Comparison of ENCODE assay signal across 8 mouse cellular contexts in the genomic region with DNA sequence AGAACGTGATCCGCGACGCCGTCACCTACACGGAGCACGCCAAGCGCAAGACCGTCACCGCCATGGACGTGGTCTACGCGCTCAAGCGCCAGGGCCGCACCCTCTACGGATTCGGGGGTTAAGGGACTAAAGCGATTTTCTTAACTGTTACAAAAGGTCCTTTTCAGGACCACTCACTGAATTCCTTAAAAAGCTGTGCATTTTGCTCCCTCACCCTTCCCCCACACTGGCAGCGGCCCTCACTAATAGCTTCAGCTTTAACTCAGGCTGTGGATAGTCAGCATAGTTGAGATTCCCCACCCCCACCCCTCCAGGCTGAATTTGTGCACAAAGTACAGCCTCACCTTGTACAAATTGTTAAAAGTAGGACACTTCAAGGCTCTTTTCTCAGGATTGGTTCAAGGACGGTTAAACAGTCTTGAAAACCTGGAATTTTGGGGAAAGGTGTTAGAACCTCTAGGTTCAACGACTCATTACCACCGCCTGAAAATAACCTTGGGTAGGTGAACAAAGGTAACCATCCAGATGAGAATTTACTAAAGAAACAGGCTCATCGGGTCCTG. TPM values are rescaled to one million over a fixed set of nuclear protein-coding genes. Genes with fewer than 3 reads are reported as not detected.
DNase-seq lines count a peak whose midpoint lies in the region; ATAC-seq and TF ChIP-seq lines count a peak whose summit lies in the region.

No protein-coding gene starts in this region.

- DNase-seq in heart, postnatal 14 days, result no peak
- peak; percentile 58 for DNase-seq in embryonic facial prominence, embryonic 14.5 days (ENCODE audit: low spot score)
- no peak for DNase-seq in adrenal gland, adult (ENCODE audit: inconsistent age in 2 of 2, low spot score in 1 of 2)
- DNase-seq in cerebellum, adult 11 months, result no peak

- H3K4me3 ChIP-seq in heart, embryonic 11.5 days (ENCODE audit: low read depth, low read length), result peak overlapping the region; percentile 36
- no peak overlapping the region for H3K4me3 ChIP-seq in C2C12 (ENCODE audit: insufficient read depth, poor library complexity, severe bottlenecking)
- peak overlapping the region; percentile 45 for H3K4me3 ChIP-seq in embryonic facial prominence, embryonic 14.5 days (ENCODE audit: low read depth, low read length)
- peak overlapping the region; percentile 46 for H3K4me3 ChIP-seq in limb, embryonic 13.5 days
- H3K4me3 ChIP-seq in neural tube, embryonic 13.5 days, result peak overlapping the region; percentile 37

- TF ChIP-seq CTCF in C2C12 (IDR thresholded peaks at IDR 0.05; ENCODE audit: control insufficient read depth, insufficient read depth, insufficient read length), result no peak

- H3K27ac ChIP-seq in heart, embryonic 11.5 days (ENCODE audit: low read depth, low read length), result peak overlapping the region; percentile 93
- H3K27ac ChIP-seq in embryonic facial prominence, embryonic 14.5 days (replicated peaks; ENCODE audit: low read depth, low read length), result peak overlapping the region; percentile 93
- peak overlapping the region; percentile 94 for H3K27ac ChIP-seq in limb, embryonic 13.5 days
- peak overlapping the region; percentile 88 for H3K27ac ChIP-seq in neural tube, embryonic 13.5 days (replicated peaks)

- peak; percentile 3; the same call in 1 of the 2 replicates for ATAC-seq in heart, embryonic 11.5 days (replicated peaks; ENCODE audit: insufficient number of reproducible peaks, low FRiP score, low TSS enrichment)
- peak; percentile 0; the same call in 1 of the 2 replicates for ATAC-seq in embryonic facial prominence, embryonic 14.5 days (ENCODE audit: low read depth)
- peak; percentile 16 for ATAC-seq in limb, embryonic 13.5 days (ENCODE audit: low FRiP score, low read depth)
- ATAC-seq in neural tube, embryonic 13.5 days (ENCODE audit: low read depth), result peak; percentile 16; the same call in 1 of the 2 replicates

- H3K4me1 ChIP-seq in heart, embryonic 11.5 days (ENCODE audit: control insufficient read depth, insufficient read depth, low read length), result peaks cover 11% of the 10 kb centered on the region; the same call in 1 of the 2 replicates
- peaks cover 7% of the 10 kb centered on the region; the same call in 1 of the 2 replicates for H3K4me1 ChIP-seq in embryonic facial prominence, embryonic 14.5 days (ENCODE audit: control insufficient read depth, insufficient read depth, low read length)
- H3K4me1 ChIP-seq in limb, embryonic 13.5 days, result peaks cover 29% of the 10 kb centered on the region
- H3K4me1 ChIP-seq in neural tube, embryonic 13.5 days (replicated peaks), result peaks cover 25% of the 10 kb centered on the region

- intact Hi-C loops in heart, postnatal 14 days (cut with DNase I), result loop anchor here (10.0 kb wide), 1 partner anchor 1932 kb away; no protein-coding TSS in a partner anchor

- peak overlapping the region; percentile 67 for H3K4me2 ChIP-seq in heart, embryonic 11.5 days
- H3K4me2 ChIP-seq in embryonic facial prominence, embryonic 14.5 days (ENCODE audit: low read depth, low read length), result peak overlapping the region; percentile 76
- peak overlapping the region; percentile 82 for H3K4me2 ChIP-seq in limb, embryonic 13.5 days (replicated peaks)
- H3K4me2 ChIP-seq in neural tube, embryonic 13.5 days, result peak overlapping the region; percentile 65

- peak overlapping the region; percentile 56 for H3ac ChIP-seq in C2C12 (ENCODE audit: control insufficient read depth, insufficient read length, low read depth)

- 2% methylated on average over 16 of the region's 23 CpGs for WGBS in heart, embryonic 11.5 days (ENCODE audit: insufficient replicate concordance)
- WGBS in embryonic facial prominence, embryonic 14.5 days, result 2% methylated on average over 13 of the region's 23 CpGs
- under 1% methylated on average over 18 of the region's 23 CpGs for WGBS in limb, embryonic 13.5 days
- WGBS in neural tube, embryonic 13.5 days, result 1% methylated on average over 23 of the region's 23 CpGs

- no peaks in the 10 kb centered on the region for H3K9me3 ChIP-seq in heart, embryonic 11.5 days (replicated peaks; ENCODE audit: control insufficient read depth, low read length)
- no peaks in the 10 kb centered on the region for H3K9me3 ChIP-seq in embryonic facial prominence, embryonic 14.5 days (ENCODE audit: control insufficient read depth, low read length)
- H3K9me3 ChIP-seq in limb, embryonic 13.5 days, result no peaks in the 10 kb centered on the region
- no peaks in the 10 kb centered on the region for H3K9me3 ChIP-seq in neural tube, embryonic 13.5 days

- no peaks in the 10 kb centered on the region for H3K36me3 ChIP-seq in heart, embryonic 11.5 days (ENCODE audit: control insufficient read depth, insufficient read depth, low read length)
- no peaks in the 10 kb centered on the region for H3K36me3 ChIP-seq in C2C12 (ENCODE audit: control insufficient read depth, insufficient read depth)
- H3K36me3 ChIP-seq in embryonic facial prominence, embryonic 14.5 days (ENCODE audit: control insufficient read depth, insufficient read depth, low read length), result no peaks in the 10 kb centered on the region
- no peaks in the 10 kb centered on the region for H3K36me3 ChIP-seq in limb, embryonic 13.5 days
- no peaks in the 10 kb centered on the region for H3K36me3 ChIP-seq in neural tube, embryonic 13.5 days

- H3K79me3 ChIP-seq in C2C12 (ENCODE audit: low read depth), result no peaks in the 10 kb centered on the region

- H3K27me3 ChIP-seq in heart, embryonic 11.5 days (ENCODE audit: control insufficient read depth, insufficient read depth, low read length), result no peaks in the 10 kb centered on the region
- no peaks in the 10 kb centered on the region for H3K27me3 ChIP-seq in C2C12 (ENCODE audit: control insufficient read depth, insufficient read depth, insufficient read length)
- no peaks in the 10 kb centered on the region for H3K27me3 ChIP-seq in embryonic facial prominence, embryonic 14.5 days (replicated peaks; ENCODE audit: control insufficient read depth, insufficient read depth, low read length)
- H3K27me3 ChIP-seq in limb, embryonic 13.5 days, result no peaks in the 10 kb centered on the region
- H3K27me3 ChIP-seq in neural tube, embryonic 13.5 days, result no peaks in the 10 kb centered on the region

- H3K9ac ChIP-seq in heart, embryonic 11.5 days (ENCODE audit: low read depth, low read length), result peak overlapping the region; percentile 73
- peak overlapping the region; percentile 69 for H3K9ac ChIP-seq in embryonic facial prominence, embryonic 14.5 days (ENCODE audit: low read depth, low read length)
- H3K9ac ChIP-seq in limb, embryonic 13.5 days, result peak overlapping the region; percentile 69
- H3K9ac ChIP-seq in neural tube, embryonic 13.5 days, result peak overlapping the region; percentile 61

- H3K79me2 ChIP-seq in C2C12 (ENCODE audit: control insufficient read depth, insufficient read depth), result no peaks in the 10 kb centered on the region

TF ChIP-seq in C2C12, 6 proteins besides CTCF, POLR2A, EP300 and RAD21 (continues in another document):
- no peak for TF ChIP-seq FOSL1 (IDR thresholded peaks at IDR 0.05; ENCODE audit: insufficient read depth, low read length, poor library complexity, severe bottlenecking)
- no peak for TF ChIP-seq CEBPB (IDR thresholded peaks at IDR 0.05; ENCODE audit: low read depth)
- TF ChIP-seq USF1 (IDR thresholded peaks at IDR 0.05; ENCODE audit: low read depth), result no peak
- no peak for TF ChIP-seq MYOD1 (IDR thresholded peaks at IDR 0.05; ENCODE audit: control insufficient read depth, insufficient read length, low read depth)

RNA-seq across cellular contexts. Expression of a gene that starts 0.5 kb away (rescaled TPM):
- polyA plus RNA-seq in heart, embryonic 11.5 days (2014; fragmentation: Nextera tagmentation; extraction: Ambion mirVana), result 2.2 and 2.7 TPM in 2 replicates
- 10 to 100 TPM; 44.8 to 83.6 TPM for total RNA-seq in heart, postnatal 14 days (2021)
- 16.8 TPM for polyA plus RNA-seq in C2C12 (2012; fragmentation: generic; extraction: Trizol)
- 3.5 and 4.7 TPM in 2 replicates for polyA plus RNA-seq in embryonic facial prominence, embryonic 14.5 days (2014; fragmentation: Nextera tagmentation; extraction: Ambion mirVana)
- polyA plus RNA-seq in limb, embryonic 13.5 days (2015; fragmentation: Nextera tagmentation; extraction: Ambion mirVana), result 7.2 and 13.5 TPM in 2 replicates
- polyA plus RNA-seq in neural tube, embryonic 13.5 days (2015; fragmentation: Nextera tagmentation; extraction: Ambion mirVana), result 2.3 TPM in 1 of 2 replicates, not detected in the other

RNA-seq across cellular contexts. Expression of a gene that starts 3.7 kb away (rescaled TPM):
- 1.0 TPM in 1 of 2 replicates, not detected in the other for polyA plus RNA-seq in heart, embryonic 11.5 days (2014; fragmentation: Nextera tagmentation; extraction: Ambion mirVana)
- total RNA-seq in heart, postnatal 14 days (2021), result 10 to 100 TPM; 33.4 to 91.7 TPM
- 6.8 TPM for polyA plus RNA-seq in C2C12 (2012; fragmentation: generic; extraction: Trizol)
- polyA plus RNA-seq in embryonic facial prominence, embryonic 14.5 days (2014; fragmentation: Nextera tagmentation; extraction: Ambion mirVana), result 0.68 and 0.74 TPM in 2 replicates
- polyA plus RNA-seq in limb, embryonic 13.5 days (2015; fragmentation: Nextera tagmentation; extraction: Ambion mirVana), result 0.65 TPM in 1 of 2 replicates, not detected in the other
- 1.1 TPM in 1 of 2 replicates, not detected in the other for polyA plus RNA-seq in neural tube, embryonic 13.5 days (2015; fragmentation: Nextera tagmentation; extraction: Ambion mirVana)

RNA-seq across cellular contexts. Expression of a gene that starts 4.9 kb away (rescaled TPM):
- polyA plus RNA-seq in heart, embryonic 11.5 days (2014; fragmentation: Nextera tagmentation; extraction: Ambion mirVana), result 2.5 and 4.0 TPM in 2 replicates
- total RNA-seq in heart, postnatal 14 days (2021), result 100 to 1,000 TPM in 1 of 2 experiments, 10 to 100 TPM in 1; 55.1 to 114 TPM
- polyA plus RNA-seq in C2C12 (2012; fragmentation: generic; extraction: Trizol), result 2.4 TPM
- 3.7 and 4.9 TPM in 2 replicates for polyA plus RNA-seq in embryonic facial prominence, embryonic 14.5 days (2014; fragmentation: Nextera tagmentation; extraction: Ambion mirVana)
- 11.8 and 14.9 TPM in 2 replicates for polyA plus RNA-seq in limb, embryonic 13.5 days (2015; fragmentation: Nextera tagmentation; extraction: Ambion mirVana)
- polyA plus RNA-seq in neural tube, embryonic 13.5 days (2015; fragmentation: Nextera tagmentation; extraction: Ambion mirVana), result 1.1 and 1.5 TPM in 2 replicates

RNA-seq across cellular contexts. Expression of a gene that starts 5.2 kb away (rescaled TPM):
- 2.7 and 3.7 TPM in 2 replicates for polyA plus RNA-seq in heart, embryonic 11.5 days (2014; fragmentation: Nextera tagmentation; extraction: Ambion mirVana)
- total RNA-seq in heart, postnatal 14 days (2021), result 100 to 1,000 TPM in 1 of 2 experiments, 10 to 100 TPM in 1; 70.3 to 154 TPM
- polyA plus RNA-seq in C2C12 (2012; fragmentation: generic; extraction: Trizol), result 2.0 TPM
- 6.6 and 11.5 TPM in 2 replicates for polyA plus RNA-seq in embryonic facial prominence, embryonic 14.5 days (2014; fragmentation: Nextera tagmentation; extraction: Ambion mirVana)
- 14.7 and 16.3 TPM in 2 replicates for polyA plus RNA-seq in limb, embryonic 13.5 days (2015; fragmentation: Nextera tagmentation; extraction: Ambion mirVana)
- polyA plus RNA-seq in neural tube, embryonic 13.5 days (2015; fragmentation: Nextera tagmentation; extraction: Ambion mirVana), result 0.96 and 2.3 TPM in 2 replicates

RNA-seq across cellular contexts. Expression of a gene that starts 6.2 kb away (rescaled TPM):
- 0.31 and 0.67 TPM in 2 replicates for polyA plus RNA-seq in heart, embryonic 11.5 days (2014; fragmentation: Nextera tagmentation; extraction: Ambion mirVana)
- total RNA-seq in heart, postnatal 14 days (2021), result 10 to 100 TPM; 28.9 to 69.7 TPM
- polyA plus RNA-seq in C2C12 (2012; fragmentation: generic; extraction: Trizol), result 1.5 TPM
- polyA plus RNA-seq in embryonic facial prominence, embryonic 14.5 days (2014; fragmentation: Nextera tagmentation; extraction: Ambion mirVana), result 3.2 and 3.5 TPM in 2 replicates
- 4.3 and 6.0 TPM in 2 replicates for polyA plus RNA-seq in limb, embryonic 13.5 days (2015; fragmentation: Nextera tagmentation; extraction: Ambion mirVana)
- polyA plus RNA-seq in neural tube, embryonic 13.5 days (2015; fragmentation: Nextera tagmentation; extraction: Ambion mirVana), result not detected in 2 replicates
